Mouse (Mus musculus): Measurements from ENCODE around the gene Disc1. TPM values are rescaled to one million over a fixed set of nuclear protein-coding genes. Genes with fewer than 3 reads are reported as not detected.

Disc1 gene
- polyA plus RNA-seq (2015; fragmentation: Nextera tagmentation; extraction: Ambion mirVana): 2.3 TPM in 2 replicates

DNA sequence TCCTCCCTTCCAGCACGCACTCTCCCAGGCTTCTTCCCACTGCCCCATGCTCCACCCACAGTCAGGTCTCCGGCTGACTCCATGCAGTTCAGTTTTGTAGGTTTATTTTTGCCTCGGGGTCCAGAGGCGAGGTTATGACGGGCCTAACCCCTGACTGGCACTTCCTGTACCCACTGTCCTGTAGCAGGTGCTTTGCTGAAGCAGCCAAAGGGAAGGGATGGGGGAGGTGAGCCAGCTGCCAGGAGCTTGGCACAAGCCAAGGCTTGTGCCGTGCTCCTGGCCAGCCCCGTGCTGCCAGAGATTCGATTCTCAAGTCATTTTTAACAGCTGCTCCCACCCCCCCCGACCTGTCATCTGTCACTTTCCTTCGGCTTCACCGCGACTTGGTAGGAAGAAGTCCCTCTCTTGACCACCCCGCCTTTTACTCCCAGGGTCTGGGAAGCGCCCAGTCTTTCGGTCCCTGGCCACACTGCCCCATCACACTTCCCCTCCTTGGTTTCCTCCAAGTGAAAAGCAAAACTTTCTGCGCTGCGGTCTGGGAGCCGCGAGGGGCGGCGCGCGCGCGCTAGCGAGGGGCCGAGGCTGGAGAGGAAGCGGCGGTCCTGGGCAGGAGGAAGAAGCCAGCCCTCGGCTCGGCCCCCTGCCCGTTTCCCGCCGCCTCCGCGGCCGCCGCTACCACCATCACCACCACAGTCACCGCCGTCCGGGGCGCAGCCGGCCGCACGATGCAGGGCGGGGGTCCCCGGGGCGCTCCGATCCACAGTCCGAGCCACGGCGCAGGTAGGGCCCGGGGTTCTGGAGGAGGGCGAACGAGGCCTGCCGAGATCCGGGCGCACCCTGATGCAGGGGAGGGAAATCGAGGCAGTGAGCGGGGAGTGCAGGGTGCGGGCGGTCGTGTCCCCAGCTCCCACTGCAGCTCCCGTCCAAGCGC is at the start of gene Disc1:
TSS of gene Disc1 (plus strand) at position 691 of the 931 bp plus-strand sequence.
- H3K4me3 ChIP-seq (ENCODE audit: low read length): peak within 1 kb of the TSS; percentile 82
- peak within 1 kb of the TSS; percentile 97 for H3K4me2 ChIP-seq (ENCODE audit: low read depth, low read length)
- H3K9ac ChIP-seq (ENCODE audit: low read length): peak within 1 kb of the TSS; percentile 91
- ATAC-seq (replicated peaks; ENCODE audit: extremely low read depth, insufficient read depth, low FRiP score): peak; percentile 52
- peaks cover 5% of the 10 kb centered on the region for H3K4me1 ChIP-seq (ENCODE audit: control insufficient read depth, insufficient read depth, low read length)
- 2% methylated on average over 61 of the region's 65 CpGs for WGBS
- peaks cover 5% of the 10 kb centered on the region for H3K27me3 ChIP-seq (ENCODE audit: control insufficient read depth, insufficient read depth, low read length)
- no peaks in the 10 kb centered on the region for H3K36me3 ChIP-seq (ENCODE audit: control insufficient read depth, insufficient read depth)
- H3K27ac ChIP-seq (ENCODE audit: low read length): peak within 1 kb of the TSS; percentile 79
- H3K9me3 ChIP-seq (replicated peaks; ENCODE audit: control insufficient read depth, low read length): peaks cover 3% of the 10 kb centered on the region

DNA sequence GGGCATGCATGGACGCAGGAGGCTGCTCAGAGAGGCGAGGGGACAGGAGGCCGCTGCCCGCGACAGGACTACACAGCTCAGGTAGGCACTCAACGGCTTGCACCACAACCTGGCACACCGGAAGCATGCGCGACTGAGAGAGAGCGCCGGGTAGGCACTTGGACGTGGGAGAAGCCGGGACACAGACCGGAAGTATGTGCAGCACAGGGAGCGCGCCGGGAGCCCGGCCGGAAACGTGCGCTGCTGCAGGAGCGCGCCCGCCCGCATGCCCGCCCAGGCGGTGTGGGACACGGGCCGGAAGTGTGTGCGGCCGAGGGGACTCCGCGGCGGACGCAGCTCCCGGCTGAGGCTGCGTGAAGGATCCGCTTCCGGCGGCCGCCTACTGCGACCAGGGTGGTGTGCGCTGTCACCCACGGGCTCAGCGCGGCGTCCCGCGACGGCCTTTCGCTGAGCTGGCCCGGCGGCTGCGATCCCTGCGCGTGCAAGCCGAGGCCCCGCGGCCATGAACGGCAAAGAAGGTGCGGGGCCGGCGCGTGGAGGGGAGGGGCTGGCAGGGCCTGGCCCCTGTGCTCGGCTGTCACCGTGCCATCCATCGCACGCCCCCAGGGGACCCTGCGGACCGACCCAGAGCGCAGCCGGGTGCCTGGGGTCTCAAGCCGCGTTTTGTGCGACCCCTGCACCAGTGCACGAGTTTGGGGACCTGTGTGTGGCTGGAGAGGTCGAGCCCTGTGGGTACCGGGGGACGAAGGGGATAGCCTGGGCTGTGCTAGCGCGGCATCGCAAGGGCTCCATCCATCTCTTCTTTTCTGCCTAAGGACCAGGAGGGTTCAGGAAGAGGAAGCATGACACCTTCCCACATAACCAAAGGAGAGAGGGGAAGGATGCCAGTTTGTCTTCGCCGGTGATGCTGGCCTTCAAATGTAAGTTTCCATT is 41.0 kb upstream of the Disc1 start, which contains the start of gene Tsnax:
TSS of gene Tsnax (plus strand) at position 303 of the 933 bp plus-strand sequence.
- WGBS: 2% methylated on average over 83 of the region's 84 CpGs
- Histone ChIP-seq H3K4me1 (ENCODE audit: control insufficient read depth, insufficient read depth, low read length) (no peaks in the 10 kb centered on the region; the same call in 1 of the 2 replicates), H3K27ac (ENCODE audit: low read length) (peak within 1 kb of the TSS; percentile 93), H3K4me2 (ENCODE audit: low read depth, low read length) (peak within 1 kb of the TSS; percentile 94), H3K4me3 (ENCODE audit: low read length) (peak within 1 kb of the TSS; percentile 99), H3K36me3 (ENCODE audit: control insufficient read depth, insufficient read depth) (peaks cover 14% of the 10 kb centered on the region), H3K9ac (ENCODE audit: low read length) (peak within 1 kb of the TSS; percentile 99), H3K9me3 (replicated peaks; ENCODE audit: control insufficient read depth, low read length) (0 out of 2 replicates have a peak, but pooled peaks cover 2% of the 10 kb centered on the region), H3K27me3 (ENCODE audit: control insufficient read depth, insufficient read depth, low read length) (no peaks in the 10 kb centered on the region)
- ATAC-seq (replicated peaks; ENCODE audit: extremely low read depth, insufficient read depth, low FRiP score): peak; percentile 98

DNA sequence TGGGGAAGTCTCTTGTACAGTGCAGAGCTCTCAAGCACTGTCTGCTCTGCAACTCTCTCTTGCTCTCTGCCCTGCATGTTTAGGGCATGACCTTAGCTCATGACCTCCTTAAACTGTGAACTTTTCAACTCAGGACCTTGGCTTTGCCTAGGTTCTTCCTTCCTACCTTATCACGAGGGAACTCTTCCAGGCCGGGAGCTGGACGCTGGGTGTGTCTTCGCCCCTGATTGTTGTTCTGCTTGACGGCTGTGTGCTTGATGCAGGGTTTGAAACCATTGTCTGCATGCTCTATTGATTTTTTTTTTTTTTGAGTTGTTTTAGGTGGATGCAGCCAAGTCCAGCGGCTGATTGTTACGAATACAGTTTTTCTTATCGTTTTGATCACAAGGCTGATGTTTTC is 29.9 kb upstream of the Disc1 start:
- no peak overlapping the region for H3K9ac ChIP-seq (ENCODE audit: low read length)
- no peak overlapping the region for H3K4me2 ChIP-seq (ENCODE audit: low read depth, low read length)
- peaks cover 27% of the 10 kb centered on the region for H3K36me3 ChIP-seq (ENCODE audit: control insufficient read depth, insufficient read depth)
- H3K4me3 ChIP-seq (ENCODE audit: low read length): no peak overlapping the region
- no peaks in the 10 kb centered on the region for H3K9me3 ChIP-seq (replicated peaks; ENCODE audit: control insufficient read depth, low read length)
- 75% methylated on average over 8 of the region's 8 CpGs for WGBS
- no peaks in the 10 kb centered on the region for H3K4me1 ChIP-seq (ENCODE audit: control insufficient read depth, insufficient read depth, low read length)
- no peak overlapping the region for H3K27ac ChIP-seq (ENCODE audit: low read length)
- no peaks in the 10 kb centered on the region for H3K27me3 ChIP-seq (ENCODE audit: control insufficient read depth, insufficient read depth, low read length)
- ATAC-seq (replicated peaks; ENCODE audit: extremely low read depth, insufficient read depth, low FRiP score): no peak

DNA sequence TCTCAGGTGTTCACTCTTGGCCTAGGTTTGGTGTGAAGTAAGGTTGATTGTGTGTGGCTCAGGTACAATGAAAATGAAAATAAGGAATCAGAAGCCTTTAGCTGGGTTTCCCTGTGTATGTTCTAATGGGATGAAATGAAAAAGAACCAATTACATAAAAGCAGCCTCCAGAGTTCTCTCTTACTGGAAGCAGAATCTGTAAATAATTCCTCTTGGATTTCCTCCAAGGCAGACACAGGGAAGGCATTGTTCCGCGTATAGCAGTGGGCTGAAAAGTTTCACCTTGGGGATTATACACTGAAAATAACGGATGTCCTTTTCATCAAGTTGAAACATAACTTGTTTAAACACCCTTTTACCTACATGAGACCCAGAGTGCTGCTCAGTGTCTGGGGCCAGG is 26.8 kb upstream of the Disc1 start:
- H3K27me3 ChIP-seq (ENCODE audit: control insufficient read depth, insufficient read depth, low read length): no peaks in the 10 kb centered on the region
- no peak for ATAC-seq (replicated peaks; ENCODE audit: extremely low read depth, insufficient read depth, low FRiP score)
- H3K4me1 ChIP-seq (ENCODE audit: control insufficient read depth, insufficient read depth, low read length): no peaks in the 10 kb centered on the region
- peaks cover 37% of the 10 kb centered on the region for H3K36me3 ChIP-seq (ENCODE audit: control insufficient read depth, insufficient read depth)
- no peak overlapping the region for H3K4me2 ChIP-seq (ENCODE audit: low read depth, low read length)
- H3K27ac ChIP-seq (ENCODE audit: low read length): 0 out of 2 replicates have a peak overlapping the region, but pooled peaks have one; percentile 44
- 63% methylated on average over 3 of the region's 3 CpGs for WGBS
- no peak overlapping the region for H3K9ac ChIP-seq (ENCODE audit: low read length)
- H3K9me3 ChIP-seq (replicated peaks; ENCODE audit: control insufficient read depth, low read length): no peaks in the 10 kb centered on the region
- H3K4me3 ChIP-seq (ENCODE audit: low read length): no peak overlapping the region

DNA sequence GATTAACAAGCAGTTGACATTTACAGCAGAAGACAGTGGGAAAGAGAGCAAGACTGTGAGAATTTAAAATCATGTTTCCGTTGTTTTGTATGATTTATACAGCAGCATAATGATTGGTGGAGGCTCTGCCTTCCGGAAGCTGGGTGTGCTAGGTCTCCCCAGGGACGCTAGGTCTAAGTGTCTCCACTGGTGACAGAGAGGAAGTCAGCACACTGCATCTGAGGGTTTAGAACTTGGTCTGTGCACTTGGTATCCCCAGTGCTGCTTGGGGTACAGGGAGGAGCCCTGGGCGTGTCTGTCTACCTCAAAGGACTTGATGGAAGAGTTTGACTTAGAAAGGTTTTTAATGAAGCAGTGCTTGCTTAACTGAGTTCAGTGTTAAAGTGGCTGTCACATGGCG is 25.2 kb upstream of the Disc1 start:
- no peak overlapping the region for H3K4me2 ChIP-seq (ENCODE audit: low read depth, low read length)
- H3K36me3 ChIP-seq (ENCODE audit: control insufficient read depth, insufficient read depth): peaks cover 36% of the 10 kb centered on the region
- no peaks in the 10 kb centered on the region for H3K9me3 ChIP-seq (replicated peaks; ENCODE audit: control insufficient read depth, low read length)
- no peak for ATAC-seq (replicated peaks; ENCODE audit: extremely low read depth, insufficient read depth, low FRiP score)
- no peak overlapping the region for H3K27ac ChIP-seq (ENCODE audit: low read length)
- no peak overlapping the region for H3K4me3 ChIP-seq (ENCODE audit: low read length)
- no peaks in the 10 kb centered on the region for H3K4me1 ChIP-seq (ENCODE audit: control insufficient read depth, insufficient read depth, low read length)
- 86% methylated on average over 5 of the region's 5 CpGs for WGBS
- H3K9ac ChIP-seq (ENCODE audit: low read length): no peak overlapping the region
- no peaks in the 10 kb centered on the region for H3K27me3 ChIP-seq (ENCODE audit: control insufficient read depth, insufficient read depth, low read length)

DNA sequence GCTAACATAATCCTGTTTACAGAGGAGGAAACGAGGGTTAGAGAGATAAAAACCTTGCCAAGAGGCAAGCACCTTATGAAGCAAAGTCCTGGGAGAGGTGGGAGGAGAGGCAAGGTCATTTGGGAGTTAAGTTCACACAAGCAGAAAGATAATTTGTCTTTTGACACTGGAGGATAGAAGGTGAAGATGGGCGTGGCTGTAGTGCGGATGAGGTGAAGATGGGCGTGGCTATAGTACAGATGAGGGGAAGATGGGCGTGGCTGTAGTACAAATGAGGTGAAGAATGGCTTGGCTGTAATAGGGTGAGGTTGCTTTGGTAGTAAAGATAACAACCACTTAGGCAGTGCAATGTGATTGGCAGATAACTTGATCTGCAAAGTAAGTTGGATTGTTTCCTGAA is 22.7 kb upstream of the Disc1 start:
- no peaks in the 10 kb centered on the region for H3K9me3 ChIP-seq (replicated peaks; ENCODE audit: control insufficient read depth, low read length)
- H3K36me3 ChIP-seq (ENCODE audit: control insufficient read depth, insufficient read depth): peaks cover 25% of the 10 kb centered on the region
- H3K27me3 ChIP-seq (ENCODE audit: control insufficient read depth, insufficient read depth, low read length): no peaks in the 10 kb centered on the region
- H3K4me3 ChIP-seq (ENCODE audit: low read length): no peak overlapping the region
- no peak overlapping the region for H3K27ac ChIP-seq (ENCODE audit: low read length)
- H3K4me2 ChIP-seq (ENCODE audit: low read depth, low read length): no peak overlapping the region
- no peak overlapping the region for H3K9ac ChIP-seq (ENCODE audit: low read length)
- no peak for ATAC-seq (replicated peaks; ENCODE audit: extremely low read depth, insufficient read depth, low FRiP score)
- 74% methylated on average over 5 of the region's 5 CpGs for WGBS
- no peaks in the 10 kb centered on the region for H3K4me1 ChIP-seq (ENCODE audit: control insufficient read depth, insufficient read depth, low read length)

DNA sequence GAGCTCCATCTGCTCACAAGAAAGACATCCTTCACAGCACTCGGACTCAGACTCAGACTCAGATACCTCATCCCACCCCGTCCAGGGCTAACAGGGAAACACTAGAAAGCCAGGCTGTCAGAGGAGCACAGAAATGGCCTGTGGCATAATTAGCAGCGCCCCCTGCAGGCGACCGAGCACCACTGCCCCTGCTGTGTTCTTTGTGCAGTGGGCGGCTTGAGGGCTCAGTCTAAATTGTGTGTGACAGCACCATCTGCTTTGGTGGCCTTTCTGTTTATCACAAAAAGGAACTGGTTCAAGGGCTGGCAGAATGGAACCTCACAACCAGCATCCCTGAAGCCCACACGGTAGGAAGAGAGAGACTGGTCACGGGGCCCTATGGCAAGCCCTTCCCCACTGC is 19.3 kb upstream of the Disc1 start:
- peaks cover 10% of the 10 kb centered on the region for H3K36me3 ChIP-seq (ENCODE audit: control insufficient read depth, insufficient read depth)
- H3K9ac ChIP-seq (ENCODE audit: low read length): no peak overlapping the region
- no peaks in the 10 kb centered on the region for H3K4me1 ChIP-seq (ENCODE audit: control insufficient read depth, insufficient read depth, low read length)
- H3K4me2 ChIP-seq (ENCODE audit: low read depth, low read length): no peak overlapping the region
- WGBS: 43% methylated on average over 8 of the region's 8 CpGs
- H3K4me3 ChIP-seq (ENCODE audit: low read length): no peak overlapping the region
- no peaks in the 10 kb centered on the region for H3K27me3 ChIP-seq (ENCODE audit: control insufficient read depth, insufficient read depth, low read length)
- no peak overlapping the region for H3K27ac ChIP-seq (ENCODE audit: low read length)
- H3K9me3 ChIP-seq (replicated peaks; ENCODE audit: control insufficient read depth, low read length): no peaks in the 10 kb centered on the region
- ATAC-seq (replicated peaks; ENCODE audit: extremely low read depth, insufficient read depth, low FRiP score): no peak

DNA sequence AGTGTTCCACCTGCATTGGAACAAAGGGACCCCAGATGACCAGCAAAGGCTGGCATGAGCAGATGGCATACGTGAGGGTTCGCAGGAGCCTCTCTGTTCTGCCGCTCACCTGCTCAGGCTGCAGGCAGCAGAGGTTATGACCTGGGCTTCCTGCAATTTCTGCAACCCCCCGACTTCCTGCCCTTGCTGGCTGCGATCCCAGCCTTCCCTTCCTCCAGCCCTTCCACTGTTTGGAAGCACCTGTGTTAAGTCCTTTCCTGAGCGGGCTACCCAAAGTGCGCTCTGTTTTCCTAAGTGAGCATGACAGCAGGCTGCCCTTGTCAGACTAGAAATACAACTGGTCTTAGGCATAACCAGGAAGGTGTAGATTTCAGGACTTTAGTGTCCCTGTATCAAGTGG is 16.9 kb upstream of the Disc1 start:
- ATAC-seq (replicated peaks; ENCODE audit: extremely low read depth, insufficient read depth, low FRiP score): peak; percentile 49; the same call in 1 of the 2 replicates

More for the DNA sequence above, 16.9 kb upstream of the Disc1 start:
- H3K4me1 ChIP-seq (ENCODE audit: control insufficient read depth, insufficient read depth, low read length): no peaks in the 10 kb centered on the region
- H3K27ac ChIP-seq (ENCODE audit: low read length): 0 out of 2 replicates have a peak overlapping the region, but pooled peaks have one; percentile 40
- no peaks in the 10 kb centered on the region for H3K9me3 ChIP-seq (replicated peaks; ENCODE audit: control insufficient read depth, low read length)
- no peak overlapping the region for H3K4me3 ChIP-seq (ENCODE audit: low read length)
- no peak overlapping the region for H3K9ac ChIP-seq (ENCODE audit: low read length)
- no peak overlapping the region for H3K4me2 ChIP-seq (ENCODE audit: low read depth, low read length)
- no peaks in the 10 kb centered on the region for H3K27me3 ChIP-seq (ENCODE audit: control insufficient read depth, insufficient read depth, low read length)
- 73% methylated on average over 7 of the region's 7 CpGs for WGBS
- H3K36me3 ChIP-seq (ENCODE audit: control insufficient read depth, insufficient read depth): peaks cover 2% of the 10 kb centered on the region

Measured in heart, embryonic 16.5 days (tissue).